Mouse (Mus musculus) telencephalon, adult 2 months (tissue): ENCODE measurements around the gene Ntpcr.

Experiments used
- DNase-seq: peaks from one replicate; pipeline ENCODE4 v3.0.0-alpha.2; 2011; ENCODE audit warnings: low read depth, low spot score

Ntpcr gene

GRCm38 (mm10) chr8:125725037-125725820, 4.5 kb upstream of the Ntpcr start:
- peak; percentile 27 for DNase-seq

DNA sequence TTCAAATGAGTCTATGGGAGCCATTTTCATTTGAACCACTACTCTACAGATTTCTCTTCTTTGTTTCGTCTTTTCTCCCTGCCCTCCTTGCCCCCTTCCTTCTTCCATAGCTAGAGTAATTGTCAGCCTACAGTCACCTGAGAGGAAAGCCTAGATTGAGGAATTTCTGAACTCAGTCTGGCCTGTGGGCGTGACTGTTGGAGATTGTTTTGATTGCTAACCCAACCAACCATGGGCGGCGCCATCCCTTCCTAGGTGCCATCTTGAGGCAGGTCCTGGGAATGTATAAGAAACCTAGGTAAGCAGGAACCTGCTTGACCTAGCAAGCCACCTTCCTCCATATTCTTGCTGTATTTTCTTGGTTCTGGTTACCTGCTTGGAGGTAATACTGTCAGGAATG, 3.6 kb upstream of the Ntpcr start:
- no peak for DNase-seq

DNA sequence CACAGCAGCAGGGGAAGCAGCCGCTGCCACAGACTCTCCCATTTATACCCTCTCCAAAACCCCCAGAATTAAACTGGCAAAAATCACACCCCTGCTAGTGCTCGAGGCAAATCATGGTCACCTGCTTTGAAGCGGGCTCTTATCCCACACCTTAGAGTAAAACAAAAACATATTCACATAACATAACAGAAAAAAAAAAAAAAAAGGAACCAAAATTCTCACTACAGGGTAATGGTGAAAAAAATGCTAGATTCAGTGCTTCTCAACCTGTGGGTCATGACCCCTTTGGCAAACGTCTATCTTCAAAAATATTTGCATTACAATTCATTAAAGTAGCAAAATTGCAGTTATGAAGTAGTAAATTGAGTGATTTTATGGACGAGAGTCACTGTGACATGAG, 2.8 kb upstream of the Ntpcr start:
- no peak for DNase-seq

DNA sequence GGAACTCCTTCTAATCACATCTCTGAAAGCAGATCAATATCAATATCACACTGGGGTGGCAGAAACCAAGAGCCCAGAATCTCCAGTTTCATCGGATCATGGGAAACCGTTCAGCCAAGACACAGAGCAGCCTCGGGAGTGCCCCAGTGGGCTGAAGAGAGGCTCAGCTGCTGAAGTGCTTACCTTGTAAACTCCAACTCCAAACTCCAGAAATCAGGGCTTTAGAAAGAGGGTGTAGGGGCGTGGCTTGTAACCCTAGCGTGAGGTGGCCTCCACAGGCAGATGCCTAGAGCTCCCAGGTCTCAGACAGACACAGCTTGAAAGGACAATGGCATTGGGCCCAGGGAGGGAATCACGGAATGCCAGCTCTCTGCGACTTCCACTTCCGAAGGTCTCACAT, 2.0 kb upstream of the Ntpcr start:
- no peak for DNase-seq

DNA sequence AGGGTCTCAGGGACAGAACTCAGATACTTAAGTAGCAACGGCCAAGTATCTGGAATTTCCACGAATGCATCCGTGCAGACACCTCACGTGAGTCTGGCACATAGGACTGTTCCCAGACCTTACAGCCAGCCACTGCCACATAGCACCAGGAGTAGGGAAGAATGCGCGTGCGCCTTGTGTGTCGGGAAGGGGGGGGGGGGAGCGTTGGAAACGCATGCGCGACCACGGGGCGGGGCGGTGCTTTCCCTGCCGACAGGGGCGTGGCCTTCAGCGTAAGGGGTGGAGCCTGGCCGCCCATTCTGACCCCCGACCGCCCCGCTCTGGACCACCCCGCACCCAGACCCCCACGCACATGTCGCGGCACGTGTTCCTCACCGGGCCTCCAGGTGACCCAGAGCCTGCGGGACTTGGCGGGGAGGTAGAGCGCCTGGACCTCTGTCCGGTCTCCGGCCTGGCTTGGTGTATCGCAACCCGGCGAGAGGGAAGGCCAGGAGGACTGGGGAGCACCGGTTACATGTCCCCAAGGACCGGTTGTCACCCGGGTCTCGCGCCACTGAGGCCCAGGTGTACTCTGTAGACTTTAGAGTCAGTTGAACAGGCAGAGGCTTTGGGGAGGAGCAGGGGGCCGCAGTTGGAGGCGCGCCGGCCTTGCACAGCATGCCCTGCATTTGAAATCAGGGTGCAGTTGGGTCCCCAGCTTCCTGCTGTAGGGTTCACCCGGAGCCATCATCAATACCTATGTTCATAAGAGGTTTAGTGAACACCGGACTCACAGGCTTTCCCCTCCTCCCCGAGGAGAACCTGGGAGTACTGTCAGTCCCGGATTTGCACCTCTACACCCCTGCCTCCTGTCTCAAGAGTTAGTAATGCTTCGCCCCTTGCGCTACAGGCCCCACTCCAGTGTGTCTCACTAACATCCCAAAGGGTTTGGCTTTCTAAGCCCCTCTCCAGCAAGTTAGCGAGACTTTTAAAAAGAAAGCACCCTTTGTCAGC, 4.5 kb downstream of the Ntpcr start:
- DNase-seq, result peak; percentile 61

DNA sequence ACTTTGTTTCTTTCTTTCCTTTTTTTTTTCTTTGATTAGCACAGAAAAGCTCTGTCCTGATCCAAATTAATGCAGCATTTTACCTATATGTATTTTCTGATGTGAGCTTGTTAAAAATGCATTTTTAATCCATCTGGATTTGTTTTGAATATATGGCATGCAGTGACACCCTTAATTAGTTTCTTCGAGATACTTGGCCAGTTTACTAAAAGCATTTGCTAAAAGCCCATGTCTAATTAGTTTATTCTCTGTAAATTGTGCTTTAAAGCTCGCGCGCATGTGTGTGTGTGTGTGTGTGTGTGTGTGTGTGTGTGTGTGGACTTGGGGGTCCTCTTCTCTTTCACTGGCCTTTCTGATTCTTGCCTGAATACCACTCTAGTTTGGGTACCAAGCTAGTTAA, 9.2 kb downstream of the Ntpcr start:
- DNase-seq, result no peak

DNA sequence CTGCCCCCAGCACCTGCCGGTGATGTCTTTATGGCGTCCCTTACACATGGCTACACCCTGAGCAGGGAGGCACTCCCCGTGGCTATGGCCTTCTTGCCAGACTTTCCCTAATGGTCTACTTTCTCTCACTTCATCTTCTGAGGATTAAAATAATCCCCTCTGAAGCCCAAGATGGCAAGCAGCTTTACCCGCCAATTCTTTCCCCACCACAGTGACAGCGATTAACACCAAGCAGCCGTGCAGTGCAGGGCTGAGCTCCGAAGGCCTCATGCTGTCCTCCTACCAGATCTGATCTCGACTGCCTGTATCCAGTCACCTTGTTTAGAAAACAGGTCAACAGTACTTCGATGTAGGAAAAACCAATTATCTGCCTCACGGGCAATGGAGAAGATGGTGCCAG, 10.9 kb downstream of the Ntpcr start:
- no peak for DNase-seq

DNA sequence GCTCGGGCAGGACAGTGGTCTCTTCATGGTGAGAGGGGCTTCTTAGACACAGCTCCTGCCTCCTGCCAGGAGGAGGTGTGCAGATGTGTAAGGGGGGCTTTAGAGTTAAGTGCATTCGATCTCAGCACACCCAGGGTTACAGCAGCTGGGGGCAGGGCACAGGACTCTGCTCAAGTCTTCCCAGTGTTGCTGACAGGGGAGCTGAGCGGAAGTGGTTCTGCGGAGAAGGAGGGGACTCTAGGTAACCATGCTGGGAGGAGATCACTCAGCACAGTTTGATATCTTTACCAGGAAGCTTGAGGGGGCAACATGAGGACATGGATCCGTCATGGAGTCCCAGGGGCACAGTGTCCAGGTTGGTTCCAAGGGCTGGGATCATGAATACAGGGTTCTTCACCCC, 11.6 kb downstream of the Ntpcr start:
- DNase-seq, result no peak

DNA sequence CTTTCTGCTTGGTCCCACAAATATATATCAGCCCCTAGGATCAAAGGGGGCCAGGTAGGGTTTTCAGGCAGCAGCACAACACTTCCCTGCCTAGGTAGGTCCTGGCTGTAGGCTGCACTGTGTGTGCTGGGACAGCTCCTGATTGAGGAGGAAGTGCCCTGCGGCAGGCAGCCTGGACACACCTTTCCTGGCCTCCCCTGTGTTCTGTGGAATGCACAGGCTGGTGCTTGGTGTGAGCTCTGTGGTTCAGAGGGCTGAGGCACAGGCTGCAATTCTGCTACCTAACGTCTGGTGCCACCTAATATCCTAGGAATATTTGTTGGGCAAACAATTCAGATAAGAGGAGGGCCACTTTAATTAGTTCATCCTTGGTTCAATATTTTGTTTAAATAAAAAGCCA, 12.1 kb downstream of the Ntpcr start:
- no peak for DNase-seq

- DNase-seq, result no peak
Observed at GRCm38 (mm10) chr8:125742406-125742805, 12.6 kb downstream of the Ntpcr start.

DNA sequence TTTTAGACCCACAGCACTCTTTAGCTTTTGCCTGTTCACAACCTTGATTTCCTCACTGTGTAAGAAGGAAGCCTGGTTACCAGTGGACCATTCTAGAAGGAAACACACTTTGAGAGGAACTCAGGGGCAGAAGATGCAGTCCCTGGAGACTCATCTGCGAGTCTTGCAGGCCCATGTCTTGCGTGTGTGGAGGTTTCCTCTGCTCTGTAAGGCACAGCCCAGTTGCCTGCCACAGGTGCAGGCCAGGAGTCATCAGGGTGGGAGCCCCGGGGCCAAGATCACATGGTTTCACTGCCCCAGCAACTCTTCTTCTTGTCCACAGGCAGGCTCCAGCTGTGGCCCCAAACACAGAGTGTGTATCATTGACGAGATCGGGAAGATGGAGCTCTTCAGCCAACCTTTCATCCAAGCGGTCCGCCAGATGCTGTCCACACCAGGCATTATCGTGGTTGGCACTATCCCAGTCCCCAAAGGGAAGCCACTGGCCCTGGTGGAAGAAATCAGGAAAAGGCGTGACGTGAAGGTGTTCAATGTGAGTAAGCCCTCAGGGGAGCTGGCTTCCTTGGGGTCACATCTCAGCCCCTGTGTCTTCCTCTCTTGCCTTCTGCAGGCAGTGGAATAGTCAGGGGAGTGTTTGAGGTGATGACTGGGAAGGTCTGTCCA, 15.3 kb downstream of the Ntpcr start:
- DNase-seq, result no peak

GRCm38 (mm10) chr8:125747390-125747789, 17.6 kb downstream of the Ntpcr start:
- DNase-seq, result no peak

- no peak for DNase-seq
Observed at GRCm38 (mm10) chr8:125750846-125751245, 21.1 kb downstream of the Ntpcr start.

GRCm38 (mm10) chr8:125755896-125756295, 26.1 kb downstream of the Ntpcr start:
- no peak for DNase-seq

DNA sequence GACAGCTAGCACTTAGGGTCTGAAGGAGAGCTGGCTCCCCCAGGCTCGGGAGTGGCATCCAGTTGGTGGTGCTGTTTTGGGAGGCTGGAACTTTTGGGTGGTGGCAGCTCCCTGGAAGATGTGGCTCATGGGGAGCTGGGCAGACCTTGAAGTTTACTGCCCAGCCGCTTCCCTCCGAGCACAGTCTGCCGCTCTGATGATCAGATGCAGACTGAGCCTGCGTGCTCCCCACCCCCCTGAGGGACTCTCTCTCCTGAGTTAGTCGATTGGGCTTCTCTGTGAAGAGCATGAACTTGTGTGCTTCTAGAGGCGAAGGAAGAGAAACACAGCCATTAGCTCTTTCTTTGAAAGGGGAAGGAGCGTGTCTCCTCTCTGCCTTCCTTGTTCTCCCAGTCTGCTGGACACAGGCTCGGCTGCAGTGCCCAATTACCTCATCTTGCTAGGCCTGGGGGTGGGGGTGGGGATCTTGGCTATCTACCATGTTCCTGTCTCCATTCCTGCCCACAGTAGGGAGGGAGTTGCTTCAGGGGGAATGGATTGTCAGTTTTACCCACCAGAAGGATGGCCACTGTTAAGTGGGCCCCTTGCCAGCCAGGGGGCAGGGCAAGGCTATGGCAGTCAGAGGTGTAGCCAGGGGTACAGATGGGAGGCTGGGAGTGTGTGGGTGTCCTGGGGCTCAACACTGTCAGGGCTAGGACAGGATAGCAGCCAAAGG, 26.8 kb downstream of the Ntpcr start:
- DNase-seq, result no peak

DNA sequence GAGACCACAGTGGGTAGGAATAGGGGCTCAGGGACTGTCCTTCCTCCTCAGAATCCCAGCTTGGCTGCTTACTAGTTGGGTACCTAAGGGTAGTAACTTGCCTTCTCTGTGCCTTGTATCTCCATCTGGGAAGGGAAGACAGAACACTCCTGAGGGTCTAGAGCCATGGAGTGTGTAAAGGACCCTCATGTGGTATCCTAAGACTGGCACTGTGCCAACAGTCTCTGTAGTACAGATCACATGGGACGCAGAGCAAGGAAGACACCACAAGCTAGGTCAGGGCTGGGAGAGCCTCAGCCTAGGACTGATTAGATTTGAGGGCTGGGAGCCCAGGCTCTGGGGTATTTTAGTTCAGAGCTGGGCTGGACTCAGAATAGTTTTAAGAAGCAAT, 27.3 kb downstream of the Ntpcr start:
- no peak for DNase-seq

DNA sequence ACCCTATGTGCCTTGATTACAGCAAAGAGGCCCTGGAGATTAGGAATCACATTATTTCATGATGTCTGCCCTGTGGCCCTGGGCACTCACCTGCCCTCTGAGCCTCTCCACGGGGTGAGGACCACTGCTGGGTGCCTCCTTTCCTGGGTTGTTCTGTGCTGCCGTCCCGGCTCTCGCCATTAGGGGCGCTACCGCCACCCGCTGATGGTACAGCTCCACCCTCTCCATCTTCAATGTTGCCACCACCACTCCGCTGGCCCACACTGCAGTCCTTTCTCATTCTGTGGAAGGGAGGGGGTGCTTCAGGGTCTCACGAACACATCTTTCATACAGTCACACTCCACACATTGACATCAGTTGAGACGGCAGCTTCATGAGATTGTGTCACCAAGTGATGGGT, 29.3 kb downstream of the Ntpcr start:
- DNase-seq, result no peak

DNA sequence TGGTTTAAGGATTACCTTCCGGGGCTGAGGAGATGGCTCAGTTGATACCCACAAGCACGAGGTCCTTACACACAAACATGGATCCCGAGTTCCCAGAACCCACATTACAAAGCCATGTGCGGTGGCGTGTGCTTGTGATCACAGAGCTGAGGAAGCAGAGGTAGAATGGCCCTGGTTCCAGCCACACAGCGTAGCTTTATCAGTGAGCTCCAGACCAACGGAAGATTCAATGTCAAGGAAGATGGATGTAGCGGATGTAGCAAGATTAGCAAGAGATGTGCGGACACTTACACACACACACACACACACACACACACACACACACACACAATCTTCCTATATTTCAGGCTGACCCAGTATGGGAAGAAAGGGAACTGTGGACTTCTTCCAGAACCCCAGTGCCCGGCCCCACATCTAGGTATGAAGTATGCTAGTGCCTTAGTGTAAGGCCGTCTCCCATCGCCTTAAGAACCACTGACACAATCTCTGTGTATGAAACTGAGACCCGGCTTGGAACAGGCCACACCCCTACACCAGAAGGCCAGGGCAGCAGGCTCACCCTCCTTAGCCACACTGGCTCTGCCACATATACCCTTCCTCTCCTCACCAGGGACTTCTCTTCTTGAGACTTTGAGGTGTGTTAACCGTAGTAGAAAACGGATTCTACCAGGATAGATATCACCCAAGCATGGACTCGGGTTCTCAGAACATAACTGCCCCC, 33.5 kb downstream of the Ntpcr start:
- no peak for DNase-seq

- no peak for DNase-seq
Observed at GRCm38 (mm10) chr8:125768079-125768478, 38.3 kb downstream of the Ntpcr start.

DNA sequence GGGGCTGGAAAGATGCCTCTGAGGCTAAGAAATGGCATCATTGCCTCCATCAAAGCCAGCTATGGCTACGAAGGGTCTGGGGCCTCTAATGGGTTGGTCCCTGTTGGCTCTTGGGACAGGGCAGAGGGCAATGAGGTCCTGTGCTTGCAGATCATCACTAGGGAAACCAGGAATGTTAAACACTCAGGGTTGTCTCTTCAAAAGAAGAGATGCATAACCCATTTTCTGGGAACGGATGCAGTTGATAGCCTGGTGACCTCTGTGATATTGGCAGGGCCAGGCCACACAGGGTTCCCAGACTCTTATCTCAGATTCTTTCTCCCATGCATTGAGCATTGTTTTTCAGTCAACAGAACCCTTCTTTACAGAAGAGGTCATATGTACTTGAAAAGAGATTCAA, 42.5 kb downstream of the Ntpcr start:
- no peak for DNase-seq

- DNase-seq, result no peak
Observed at GRCm38 (mm10) chr8:125773281-125773803, 43.6 kb downstream of the Ntpcr start.
